Mouse (Mus musculus) lung, adult 2 months (tissue): ENCODE results near the gene Tert.

ENCODE experiments used
- CTCF ChIP-seq: fragments of 200-500 bp; IDR thresholded peaks from 2 replicates; pipeline ENCODE4 v1.5.1; 2011; ENCODE audit warnings: mild to moderate bottlenecking, low read length, control low read depth; ENCODE audit not compliant: insufficient read depth
- POLR2A ChIP-seq: fragments of 200-500 bp; IDR thresholded peaks from 2 replicates; pipeline ENCODE4 v1.6.1; 2011; ENCODE audit warnings: low read depth, mild to moderate bottlenecking, control low read depth, low read length, borderline replicate concordance; ENCODE audit errors: extremely low read depth

GRCm38 (mm10) chr13:73618406-73618805 lies 8.3 kb upstream of the Tert start:
- TF ChIP-seq CTCF (no peak), POLR2A (no peak)
